Mouse (Mus musculus): ENCODE results near the gene Iqsec1. TPM values are rescaled to one million over a fixed set of nuclear protein-coding genes. Genes with fewer than 3 reads are reported as not detected.

Iqsec1 gene
- total RNA-seq, 4 experiments from 2014 or later: 164 to 183 (median 169) TPM

DNA sequence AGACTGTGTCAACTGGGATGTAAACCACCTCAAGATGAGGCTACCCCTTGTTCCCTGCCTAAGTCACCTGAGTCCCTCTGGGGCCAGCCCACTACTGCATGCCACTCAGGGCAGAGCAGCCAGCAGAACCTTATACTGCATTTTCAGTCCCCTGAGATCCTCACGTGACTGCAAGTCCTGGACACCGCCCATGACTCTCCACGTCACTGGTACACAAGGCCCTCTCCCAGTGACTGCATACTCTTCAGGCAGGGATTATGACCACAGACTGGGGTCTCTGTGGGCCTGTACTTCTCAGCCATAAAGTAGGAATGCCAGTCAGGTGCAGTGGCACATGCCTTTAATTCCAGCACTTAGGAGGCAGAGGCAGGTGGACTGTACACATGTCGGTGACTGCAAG lies 281.3 kb downstream of the Iqsec1 start:
- no peak for DNase-seq (ENCODE audit: low spot score)

DNA sequence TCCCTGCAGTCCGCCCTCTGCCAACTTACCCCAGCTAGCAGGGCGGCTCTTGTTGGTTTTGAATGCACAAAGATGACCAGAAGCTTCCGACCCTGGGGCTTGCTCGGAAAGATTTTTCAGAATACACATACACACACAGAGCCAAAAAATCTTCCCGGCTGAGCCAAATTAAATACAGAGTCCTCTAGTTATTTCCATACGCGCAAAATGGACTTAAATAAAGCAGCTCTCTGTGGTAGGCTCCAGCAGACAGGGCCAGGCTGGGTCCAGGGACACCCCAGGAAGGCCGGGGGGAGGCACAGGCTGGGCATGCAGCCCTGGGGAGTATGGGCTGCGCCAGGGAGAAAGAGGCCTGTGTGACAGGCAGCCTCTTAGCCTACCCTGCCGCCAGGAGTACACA lies 282.0 kb downstream of the Iqsec1 start:
- no peak for DNase-seq (ENCODE audit: low spot score)

DNA sequence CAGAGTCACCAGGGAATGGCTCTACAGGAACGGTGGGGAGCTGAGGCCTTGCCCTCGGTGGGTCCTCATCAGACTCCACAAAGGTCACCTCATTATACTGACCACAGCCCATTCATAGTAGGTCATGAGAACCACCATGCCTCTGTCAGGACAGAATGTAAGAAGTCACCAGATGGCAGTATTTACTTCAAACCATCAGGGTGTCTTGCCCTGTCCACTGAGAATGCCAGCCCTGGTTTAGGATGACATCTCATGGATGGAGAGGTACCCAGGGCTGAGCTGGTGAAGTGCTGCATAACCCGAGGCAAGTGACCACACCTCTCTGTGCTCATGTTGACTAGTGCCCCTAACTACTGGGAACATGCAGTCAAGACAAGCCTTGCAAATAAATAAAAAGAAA lies 282.7 kb downstream of the Iqsec1 start:
- DNase-seq (ENCODE audit: low spot score): no peak

DNA sequence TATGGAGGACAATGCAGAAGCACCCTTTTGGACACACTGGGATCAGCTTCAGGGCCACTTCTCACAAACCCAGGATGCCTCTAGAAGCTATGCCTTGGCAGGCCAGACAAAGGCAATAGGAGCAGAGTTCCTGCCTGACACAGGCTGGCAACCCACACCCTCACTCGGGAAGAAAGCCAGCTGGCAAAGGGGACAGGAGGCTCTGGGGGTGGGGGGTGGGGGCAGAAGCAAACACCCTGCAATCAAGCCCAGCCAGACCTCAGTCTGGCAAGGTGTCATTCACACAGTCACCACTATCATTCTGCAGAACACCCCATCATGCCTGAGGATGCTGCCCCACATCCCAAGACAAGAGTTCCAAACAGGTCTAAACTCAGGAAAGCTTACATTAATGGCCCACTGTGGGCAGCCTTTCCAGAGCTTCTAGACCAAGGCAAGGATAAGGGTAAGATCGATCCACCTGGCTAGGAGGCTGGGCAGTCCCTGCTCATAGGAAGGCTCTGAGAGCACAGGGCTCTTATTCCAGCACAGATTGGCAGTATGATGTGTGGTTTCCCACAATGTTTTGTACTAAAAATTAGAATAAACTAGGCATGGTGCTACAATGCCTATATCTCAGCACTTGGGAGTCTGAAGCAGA lies 283.7 kb downstream of the Iqsec1 start:
- no peak for DNase-seq (ENCODE audit: low spot score)

DNA sequence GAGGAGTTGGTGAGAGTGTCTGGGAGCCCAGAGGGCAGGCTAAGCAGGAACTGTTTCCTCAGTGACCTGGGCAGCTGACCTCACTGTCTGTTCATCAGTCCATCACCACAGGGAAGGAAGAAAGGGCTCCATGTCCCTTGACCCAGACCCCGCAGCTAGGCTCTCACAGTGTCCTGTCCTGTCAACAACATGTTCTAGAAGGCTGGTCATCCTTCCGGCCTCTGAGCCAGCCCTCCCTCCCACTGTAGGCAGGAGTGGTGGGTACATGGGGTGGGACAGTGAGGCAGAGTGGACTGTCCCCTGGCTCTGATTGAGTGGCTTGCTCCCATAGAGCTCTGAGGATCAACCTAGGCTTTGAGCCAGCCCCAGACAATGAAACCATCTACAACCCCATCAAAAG lies 284.7 kb downstream of the Iqsec1 start:
- DNase-seq (ENCODE audit: low spot score): no peak

DNA sequence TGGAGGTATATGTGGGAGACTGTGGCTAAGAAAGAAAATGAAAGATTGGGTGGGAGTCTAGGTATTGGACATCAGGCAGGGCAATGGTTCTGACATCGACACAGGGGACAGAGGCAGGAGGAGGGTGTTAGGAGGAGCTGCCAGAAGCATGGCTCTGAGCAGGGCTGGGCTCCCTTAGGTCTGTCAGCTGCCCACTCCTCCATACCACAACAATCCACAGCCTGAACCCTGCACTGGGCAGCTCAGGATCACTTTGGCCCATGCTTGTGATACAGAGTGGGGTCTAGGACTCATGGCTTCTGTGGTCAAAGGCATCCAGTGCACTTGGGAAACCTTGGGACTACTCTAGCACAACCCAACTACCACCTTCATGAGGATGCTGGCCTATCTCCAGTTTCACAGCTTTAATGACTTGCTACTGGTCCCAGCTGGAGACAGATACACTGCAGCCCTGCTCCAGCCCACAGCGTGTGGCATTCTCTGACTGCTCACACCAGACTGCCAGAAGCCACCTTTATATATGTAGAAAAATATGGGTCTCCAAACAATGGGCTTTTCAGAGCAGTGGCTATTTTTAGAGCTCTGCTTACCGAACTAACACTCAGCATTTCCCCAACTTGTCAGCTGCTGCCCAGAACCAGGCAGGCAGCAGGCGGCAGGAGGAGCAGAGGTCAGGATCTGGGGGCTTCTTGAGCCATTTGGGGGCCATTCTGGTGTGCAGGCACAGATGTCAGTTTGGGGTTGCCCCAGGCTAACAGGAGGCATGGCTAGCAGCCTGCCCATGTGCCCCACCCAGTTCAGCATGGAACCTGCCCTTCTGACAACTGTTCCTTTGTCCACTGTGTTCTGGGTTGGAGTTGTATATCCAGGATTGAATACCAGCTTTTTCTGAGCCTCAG lies 285.4 kb downstream of the Iqsec1 start:
- no peak for DNase-seq (ENCODE audit: low spot score)

DNA sequence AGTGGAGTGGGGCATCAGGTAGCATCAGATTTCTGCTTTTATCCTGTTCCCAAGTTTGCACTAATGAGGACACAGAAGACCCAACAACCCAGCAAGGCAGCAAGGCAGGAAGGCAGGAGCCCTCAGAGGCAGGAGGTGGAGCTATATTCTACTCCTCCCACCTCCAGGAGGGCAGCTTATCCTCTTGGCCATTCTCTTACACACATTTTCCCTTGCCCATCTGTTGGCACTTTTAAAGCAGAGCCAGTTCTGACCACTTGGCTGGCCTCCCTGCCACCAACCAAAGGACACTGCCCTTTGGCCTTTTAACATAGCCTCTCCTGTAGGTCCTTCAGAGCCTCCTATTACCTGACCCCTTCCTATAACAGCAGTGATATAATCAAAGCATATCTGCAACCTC lies 286.3 kb downstream of the Iqsec1 start:
- no peak for DNase-seq (ENCODE audit: low spot score)

DNA sequence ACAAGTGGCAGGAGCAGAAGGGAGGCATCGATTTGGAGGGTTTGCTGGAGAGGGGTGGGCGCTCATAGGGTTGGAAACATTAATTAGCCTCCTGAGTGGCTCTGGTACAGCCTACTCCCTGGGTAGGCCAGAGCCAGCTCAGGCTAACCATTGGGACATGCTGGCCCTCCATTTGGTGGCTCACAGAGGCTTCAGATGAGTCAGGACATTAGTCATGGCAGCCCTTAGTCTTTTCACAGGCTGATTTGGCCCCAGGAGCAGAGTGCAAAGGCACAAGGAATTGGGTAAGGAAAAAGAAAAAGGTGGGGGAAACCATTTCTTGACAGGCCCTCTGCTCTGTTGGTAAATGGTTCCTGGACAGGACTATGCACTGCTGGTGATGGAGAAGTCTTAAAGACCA lies 287.1 kb downstream of the Iqsec1 start:
- no peak for DNase-seq (ENCODE audit: low spot score)

DNA sequence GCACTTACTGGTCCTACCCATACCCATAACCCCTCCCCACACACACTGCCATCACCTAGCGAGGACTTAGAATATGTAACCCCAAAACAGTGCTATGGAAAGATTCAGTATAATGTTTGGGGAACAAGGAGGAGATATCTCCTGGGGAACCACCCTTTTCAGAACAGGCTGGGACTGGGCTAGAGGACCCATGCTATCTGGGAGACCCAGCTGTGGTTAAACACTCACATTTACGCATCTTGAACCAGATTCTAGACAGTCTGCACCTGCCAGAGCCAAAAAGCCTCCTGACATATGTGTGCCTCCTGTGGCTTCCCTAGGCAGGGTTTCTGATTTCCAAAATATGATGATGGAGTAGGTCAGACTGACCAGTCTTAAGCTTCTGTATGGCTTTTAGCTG lies 287.7 kb downstream of the Iqsec1 start:
- no peak for DNase-seq (ENCODE audit: low spot score)

DNA sequence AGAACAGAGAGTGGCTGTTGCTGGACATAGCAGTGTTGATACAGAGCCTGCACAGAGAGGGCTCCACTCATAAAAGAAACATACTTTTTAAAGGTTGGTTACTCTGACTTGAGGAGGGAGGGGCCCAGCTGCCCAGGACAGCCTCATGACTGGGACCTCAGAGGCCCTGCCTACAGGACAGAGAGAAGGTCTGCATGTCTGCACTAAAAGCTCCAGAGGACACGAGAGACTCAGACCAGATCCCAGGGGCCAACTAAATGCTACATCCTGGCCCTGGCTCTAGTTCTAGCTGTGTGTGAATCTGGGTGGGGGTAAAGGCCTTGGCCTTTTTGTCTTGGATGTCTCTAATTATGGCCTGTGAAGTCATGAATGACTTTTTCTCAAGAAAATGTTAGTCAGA lies 288.4 kb downstream of the Iqsec1 start:
- no peak for DNase-seq (ENCODE audit: low spot score)

DNA sequence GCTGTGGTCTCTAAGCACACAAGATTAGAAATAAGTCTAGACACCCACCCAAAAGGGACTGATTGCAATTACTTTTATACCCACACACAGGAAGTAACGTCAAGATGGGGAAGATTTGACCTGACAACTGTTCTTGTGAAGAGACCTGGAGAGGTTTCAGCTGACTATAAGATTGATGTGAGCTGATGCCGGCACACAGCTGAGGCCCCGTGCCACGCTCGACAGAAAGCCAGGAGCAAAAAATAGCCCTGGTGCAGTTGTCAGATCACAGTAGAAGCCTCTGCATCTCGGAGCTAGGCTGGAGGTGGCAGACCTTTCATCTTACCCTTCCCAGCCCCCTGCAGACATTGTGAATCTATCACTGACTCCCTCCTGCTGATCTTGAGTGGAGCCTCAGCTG lies 289.6 kb downstream of the Iqsec1 start:
- DNase-seq (ENCODE audit: low spot score): no peak

DNA sequence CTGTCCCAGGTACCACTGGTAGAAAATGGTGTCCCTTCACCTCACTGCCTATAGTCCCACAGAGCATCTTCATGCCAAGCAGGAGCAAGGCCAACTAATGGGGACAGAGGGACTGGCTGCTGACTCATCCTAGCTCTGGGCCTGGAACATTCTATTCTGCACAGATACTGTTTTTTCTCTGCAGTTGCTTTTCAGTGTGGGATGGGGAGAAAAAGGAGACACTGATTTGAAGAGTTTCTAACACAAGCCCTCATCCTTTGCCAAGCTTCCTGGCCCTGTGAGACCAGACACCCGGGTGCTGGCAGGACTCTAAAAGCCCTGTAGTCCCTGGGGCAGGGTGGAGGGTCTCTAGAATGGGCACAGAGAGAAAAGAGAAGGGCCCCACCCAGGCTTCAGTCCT lies 292.7 kb downstream of the Iqsec1 start:
- no peak for DNase-seq (ENCODE audit: low spot score)

DNA sequence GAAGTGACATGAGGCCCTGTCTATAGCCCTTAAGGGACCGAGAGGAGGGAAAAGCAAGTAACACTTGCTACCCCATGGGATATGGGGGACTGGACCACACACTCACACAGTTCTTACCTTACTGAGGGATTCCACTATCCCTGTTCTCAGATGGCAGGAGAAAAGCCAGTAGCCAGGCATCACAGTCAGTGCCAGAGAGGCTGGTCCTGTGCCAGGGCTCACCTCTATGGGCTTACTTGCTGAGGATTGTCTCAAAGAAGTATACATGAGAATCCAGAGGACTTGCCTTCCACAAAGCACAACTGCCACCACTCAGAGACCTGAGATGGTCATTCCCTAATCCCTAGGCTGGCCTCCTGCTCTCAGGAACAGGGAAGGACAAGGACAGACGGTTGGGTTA lies 296.1 kb downstream of the Iqsec1 start:
- DNase-seq (ENCODE audit: low spot score): no peak

DNA sequence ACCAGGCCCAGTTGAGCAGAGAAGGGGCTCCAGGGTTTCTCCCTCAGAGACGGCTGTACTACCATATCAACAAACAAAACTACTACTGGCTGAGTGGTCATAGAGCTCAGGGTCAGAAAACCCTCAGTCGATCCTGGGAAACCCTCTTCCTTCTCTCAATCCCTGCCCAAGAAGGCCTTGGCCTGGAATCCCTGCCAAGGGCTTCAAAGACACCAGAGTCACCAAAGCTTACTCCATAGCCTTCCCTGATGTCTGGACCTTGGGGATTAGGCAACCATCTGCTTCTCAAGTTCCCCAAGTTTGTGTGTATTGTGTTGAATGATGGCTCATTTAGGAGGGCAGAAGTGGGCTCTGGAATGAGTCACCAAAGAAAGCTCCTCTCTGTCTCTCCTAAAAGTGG lies 296.6 kb downstream of the Iqsec1 start:
- DNase-seq (ENCODE audit: low spot score): no peak

DNA sequence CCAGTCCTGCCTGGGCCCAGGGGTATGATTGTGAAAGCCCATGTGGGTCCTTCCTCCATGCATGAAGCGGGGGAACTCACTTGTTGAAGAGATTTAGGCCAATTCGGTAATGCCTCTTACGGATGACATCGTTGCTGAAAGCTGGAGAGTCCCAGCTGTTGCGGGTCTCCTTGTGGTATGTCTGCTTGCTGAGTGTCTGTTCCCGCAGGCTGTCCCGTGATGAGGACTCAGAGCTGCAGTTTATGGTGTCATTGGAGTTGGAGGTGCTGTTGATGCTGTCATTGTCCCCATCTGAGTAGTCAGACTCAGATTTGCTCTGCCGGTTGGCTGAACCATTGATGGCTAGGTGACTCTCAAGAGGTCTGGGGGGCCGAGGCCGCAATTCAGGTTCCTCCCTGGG lies 299.0 kb downstream of the Iqsec1 start:
- no peak for DNase-seq (ENCODE audit: low spot score)

DNA sequence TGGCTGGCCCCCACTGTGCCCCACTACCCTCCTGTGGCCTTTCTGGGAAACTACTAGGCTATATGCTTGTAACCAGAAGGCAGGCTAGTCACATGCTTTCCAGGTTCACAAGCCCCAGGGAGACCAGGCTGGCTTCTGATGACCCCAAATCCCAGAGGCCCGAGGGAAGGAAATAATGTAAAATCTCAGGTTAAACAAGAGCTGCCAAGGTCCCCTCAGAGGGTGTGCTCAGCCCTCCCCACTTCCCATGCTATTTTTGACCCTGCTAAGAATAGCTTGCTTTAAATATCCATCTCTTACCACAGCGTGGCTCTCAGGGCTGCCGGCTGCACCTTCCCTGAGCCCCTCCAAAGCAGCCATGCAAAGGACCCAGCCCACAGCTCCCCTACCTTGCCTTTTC lies 299.7 kb downstream of the Iqsec1 start:
- DNase-seq (ENCODE audit: low spot score): no peak

DNA sequence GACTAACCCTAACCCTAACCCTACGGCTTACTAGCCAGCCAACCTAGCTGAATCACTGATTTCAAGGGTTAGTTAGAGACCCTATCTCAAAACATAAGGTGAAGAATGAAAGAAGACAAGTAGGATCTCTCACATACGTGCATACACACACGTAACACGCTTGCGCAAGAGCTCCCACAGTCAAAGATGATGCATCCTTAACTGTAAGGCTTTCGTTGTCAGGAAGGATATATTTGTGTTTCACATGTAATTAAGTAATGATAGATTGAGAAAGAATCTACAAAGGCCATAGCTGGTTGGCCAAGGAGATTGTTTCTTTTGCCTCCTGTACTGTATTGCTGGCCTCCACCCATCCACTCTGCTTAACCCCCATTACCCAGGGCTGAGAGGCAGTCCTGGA lies 300.5 kb downstream of the Iqsec1 start:
- no peak for DNase-seq (ENCODE audit: low spot score)

DNA sequence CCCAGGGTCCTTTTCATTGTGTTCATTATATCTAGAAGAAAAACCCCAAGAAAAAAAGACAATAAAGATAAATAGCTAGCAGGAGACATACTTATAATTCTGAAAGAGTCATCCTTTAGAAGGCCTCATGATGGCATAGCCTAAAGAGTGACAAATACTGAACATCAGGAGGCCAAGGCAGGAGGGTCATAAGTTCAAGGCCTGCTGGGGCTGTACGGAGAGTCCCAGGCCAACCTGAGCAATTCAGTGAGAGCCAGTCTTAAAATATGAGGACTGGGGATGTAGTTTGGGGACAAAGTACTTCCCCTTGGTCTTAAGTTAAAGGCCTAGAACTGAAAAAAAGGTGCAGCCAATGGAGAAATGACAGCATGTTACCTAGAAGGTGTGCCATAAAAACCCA lies 301.7 kb downstream of the Iqsec1 start:
- DNase-seq (ENCODE audit: low spot score): no peak

DNA sequence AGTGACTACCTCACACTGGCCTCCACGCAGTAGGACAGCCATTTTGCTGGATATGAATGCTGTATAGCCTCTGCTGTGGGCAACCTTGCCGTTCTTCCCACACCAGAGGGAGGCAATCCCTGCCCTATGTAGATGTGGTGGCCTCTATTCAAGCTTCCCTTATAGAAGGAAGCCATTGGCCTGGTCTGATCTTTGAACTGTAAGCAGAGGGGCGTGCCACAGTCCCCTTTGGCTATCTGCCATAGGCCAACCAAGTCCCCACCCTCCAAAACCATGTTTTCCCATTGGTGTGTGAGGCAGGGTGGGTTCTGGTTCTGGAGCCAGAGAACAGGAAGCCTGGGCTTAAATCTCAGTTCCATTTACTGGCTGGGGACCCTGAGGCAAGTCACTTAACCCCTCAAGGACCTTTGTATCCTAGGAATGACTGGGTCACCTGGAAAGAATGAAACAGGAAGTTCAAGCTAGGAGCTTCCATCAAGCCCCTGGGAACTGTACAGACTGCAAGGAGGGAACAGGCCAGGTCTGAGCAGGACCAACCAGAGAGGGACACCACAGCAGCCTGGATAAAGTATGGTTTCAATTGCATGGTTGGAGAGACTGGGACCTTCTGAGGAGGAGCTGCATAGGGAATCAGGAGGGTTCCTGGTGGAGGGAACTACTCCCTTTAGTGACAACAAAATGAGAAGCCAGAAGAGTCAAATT lies 304.5 kb downstream of the Iqsec1 start:
- no peak for DNase-seq (ENCODE audit: low spot score)

DNA sequence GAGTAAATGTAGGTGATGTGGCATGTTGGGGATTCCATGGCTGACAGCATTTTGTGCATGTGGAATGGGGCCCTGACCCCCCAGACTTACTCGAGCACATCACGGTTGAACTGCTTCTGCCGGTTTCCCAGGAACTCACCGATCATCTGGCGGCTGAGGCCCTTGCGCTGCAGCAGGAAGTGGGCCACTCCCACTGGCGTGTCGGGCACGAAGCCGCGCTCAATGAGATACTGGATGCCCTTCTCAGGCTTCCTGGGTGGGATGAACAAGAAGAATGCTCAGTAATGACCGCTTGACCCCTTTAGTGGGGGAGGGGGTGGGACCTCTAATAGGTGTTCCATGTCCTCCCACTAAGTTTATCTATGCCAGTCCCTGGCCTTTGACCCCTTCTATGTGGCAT lies 308.1 kb downstream of the Iqsec1 start:
- DNase-seq (ENCODE audit: low spot score): no peak

DNA sequence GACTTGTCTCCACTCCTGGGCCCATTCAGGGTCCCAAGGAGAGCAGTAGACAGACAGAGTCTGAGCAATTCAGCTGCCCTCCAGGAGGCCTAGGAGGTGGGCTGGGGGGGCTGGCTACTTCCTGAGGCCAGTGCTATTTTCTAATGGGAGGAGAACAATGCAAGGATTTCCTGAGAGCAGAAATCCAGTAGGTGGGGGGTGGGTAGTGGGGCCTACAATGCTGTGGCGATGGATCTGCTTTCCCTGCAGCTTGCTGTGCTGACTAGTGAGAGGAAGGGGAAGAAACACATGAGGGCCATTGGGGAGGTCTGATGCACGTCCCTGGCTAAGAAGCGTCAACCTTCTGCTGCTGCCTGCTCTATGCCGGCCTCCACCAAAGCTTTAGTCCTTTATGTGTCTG lies 309.7 kb downstream of the Iqsec1 start:
- DNase-seq (ENCODE audit: low spot score): no peak

DNA sequence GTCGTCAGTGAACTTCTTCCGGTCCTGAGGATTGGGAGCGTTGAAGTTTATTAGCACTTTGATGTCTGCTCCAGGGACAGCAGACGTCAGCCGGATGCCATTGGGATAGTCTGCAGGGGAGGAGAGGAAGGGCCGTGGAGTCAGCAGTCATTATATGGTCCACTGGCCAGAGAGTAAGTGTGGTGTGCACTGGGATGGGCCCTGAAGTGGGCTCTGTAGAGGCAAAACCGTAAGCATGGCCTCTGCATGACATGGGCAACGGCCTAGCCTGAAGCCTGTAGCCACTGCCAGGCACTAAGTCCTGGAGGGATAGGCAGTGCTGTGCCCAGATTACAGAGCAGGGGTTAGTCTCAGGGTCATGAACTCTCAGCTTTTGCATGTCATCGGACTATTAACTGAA lies 319.8 kb downstream of the Iqsec1 start:
- no peak for DNase-seq (ENCODE audit: low spot score)

DNA sequence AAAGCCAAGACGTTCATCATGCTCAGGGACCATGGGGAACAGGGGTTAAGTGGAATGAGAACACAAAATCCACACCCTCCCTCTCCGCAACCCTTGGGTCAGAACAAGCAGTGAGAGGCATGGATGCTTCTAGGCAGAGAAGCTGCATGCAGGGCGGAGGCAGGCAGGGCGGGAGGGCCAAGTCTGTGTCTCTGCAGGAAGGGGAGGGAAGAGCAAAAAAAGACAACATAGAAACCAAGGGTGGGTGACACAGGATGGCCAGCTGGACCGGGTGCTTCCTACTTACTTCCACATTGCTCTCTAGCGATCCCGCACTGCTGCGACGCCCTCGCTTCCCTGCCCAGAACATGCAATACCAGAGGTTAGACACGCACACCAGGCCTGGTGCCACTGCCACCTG lies 324.7 kb downstream of the Iqsec1 start:
- DNase-seq (ENCODE audit: low spot score): no peak

Data from heart, adult 8-10 months (tissue).